Mouse (Mus musculus) small intestine, adult 2 months (tissue): ENCODE measurements around the gene Tmem106b.

Source experiments
- CTCF ChIP-seq: fragments of 200-500 bp; IDR thresholded peaks from 2 replicates; pipeline ENCODE4 v1.5.1; 2012; ENCODE audit warnings: low read depth, mild to moderate bottlenecking, control low read depth, inconsistent platforms, low read length, moderate library complexity, mixed read lengths; ENCODE audit not compliant: insufficient replicate concordance, insufficient read length; ENCODE audit errors: extremely low read depth
- POLR2A ChIP-seq: fragments of 200-500 bp; IDR thresholded peaks from 2 replicates; pipeline ENCODE4 v1.6.1; 2012; ENCODE audit warnings: low read depth, mild to moderate bottlenecking, control low read depth, inconsistent platforms, low read length, moderate library complexity

DNA sequence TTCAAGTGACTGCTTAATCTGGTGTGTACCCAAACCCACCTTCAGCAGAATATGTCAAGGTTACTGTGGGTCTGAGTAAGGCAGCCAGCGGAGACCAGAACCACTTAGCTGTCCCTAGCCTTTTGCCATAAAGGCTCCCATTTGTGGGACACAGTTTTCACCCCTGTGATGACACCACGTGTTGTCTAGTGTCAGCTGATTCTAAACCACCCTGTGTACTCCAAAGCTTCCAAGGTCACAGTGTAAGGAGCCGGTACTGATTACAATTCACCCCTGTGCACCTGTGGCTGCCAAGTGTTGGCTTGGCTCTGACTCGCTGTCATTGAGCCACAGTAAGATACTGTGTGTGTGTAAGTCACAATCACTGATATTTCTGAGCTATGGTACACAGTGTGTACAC is 926 bp downstream of the Tmem106b start:
- TF ChIP-seq POLR2A (no peak), CTCF (no peak)
